Mouse (Mus musculus) liver, postnatal 0 days (tissue): ENCODE measurements at regions not wholly inside any gene's neighbourhood (a gene's known extent, or its start where the extent isn't known, plus 50 kb on each side); places are given as distances from the start of the nearest gene placed in this dataset.

ENCODE experiments used
- CTCF ChIP-seq: sonication (generic); IDR thresholded peaks from 2 replicates; pipeline ENCODE4 v1.5.1; 2016; ENCODE audit warnings: antibody characterized with exemption, low read depth
- EP300 ChIP-seq: IDR thresholded peaks from 2 replicates; pipeline ENCODE4 v1.6.1; 2016; ENCODE audit warnings: antibody characterized with exemption, low read depth, mild to moderate bottlenecking

DNA sequence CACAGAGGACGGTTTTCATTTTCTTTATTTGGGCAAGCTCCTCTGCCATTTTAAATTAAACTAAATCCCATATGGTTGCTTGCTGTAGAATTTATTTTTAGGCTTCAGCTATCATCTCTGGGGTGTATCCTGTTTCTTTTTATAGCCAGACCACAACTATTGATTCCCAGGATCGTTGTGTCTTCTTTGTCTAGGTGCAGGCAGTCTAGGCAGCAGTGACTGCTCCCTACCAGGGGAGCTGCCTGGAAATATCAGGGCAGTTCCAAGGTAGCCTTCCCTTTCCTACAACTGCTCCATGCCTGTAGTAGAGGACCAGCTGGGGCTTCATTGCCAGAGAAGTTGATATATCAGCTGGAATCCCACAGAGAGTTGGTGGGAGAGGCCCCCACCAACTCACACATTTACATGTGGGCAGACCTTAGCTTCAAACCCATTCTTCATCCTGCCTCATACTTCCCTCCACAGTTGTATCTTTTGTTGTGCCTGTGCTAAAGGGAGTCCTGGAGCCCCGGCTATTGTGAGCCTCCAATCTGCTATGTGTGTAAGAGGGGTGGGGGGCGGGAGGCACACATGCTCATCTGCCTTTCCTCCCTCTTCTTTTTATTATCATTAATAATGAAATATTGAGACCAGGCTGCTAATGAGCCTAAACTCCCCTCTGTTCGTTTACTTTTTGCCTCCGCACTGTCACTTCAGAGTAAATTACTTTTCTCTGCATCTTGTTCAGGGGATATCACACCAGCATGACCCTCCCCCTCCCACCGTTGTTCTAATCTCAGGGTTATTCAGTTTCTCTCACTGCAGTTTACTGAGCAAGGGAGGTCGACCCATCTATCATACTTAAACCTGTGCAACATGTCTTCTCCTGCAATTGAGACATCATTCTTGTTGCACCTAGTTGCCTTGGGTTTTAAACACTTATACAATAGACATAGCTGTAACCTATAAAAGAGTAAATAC, 576.3 kb upstream of the Plxna2 start:
- TF ChIP-seq EP300 (no peak), CTCF (no peak)
